Mouse (Mus musculus): ENCODE measurements around the gene Gprc5a. TPM values are rescaled to one million over a fixed set of nuclear protein-coding genes. Genes with fewer than 3 reads are reported as not detected.

The Gprc5a gene
- polyA plus RNA-seq, 1 experiment from 2014 or later = 4.8 TPM

DNA sequence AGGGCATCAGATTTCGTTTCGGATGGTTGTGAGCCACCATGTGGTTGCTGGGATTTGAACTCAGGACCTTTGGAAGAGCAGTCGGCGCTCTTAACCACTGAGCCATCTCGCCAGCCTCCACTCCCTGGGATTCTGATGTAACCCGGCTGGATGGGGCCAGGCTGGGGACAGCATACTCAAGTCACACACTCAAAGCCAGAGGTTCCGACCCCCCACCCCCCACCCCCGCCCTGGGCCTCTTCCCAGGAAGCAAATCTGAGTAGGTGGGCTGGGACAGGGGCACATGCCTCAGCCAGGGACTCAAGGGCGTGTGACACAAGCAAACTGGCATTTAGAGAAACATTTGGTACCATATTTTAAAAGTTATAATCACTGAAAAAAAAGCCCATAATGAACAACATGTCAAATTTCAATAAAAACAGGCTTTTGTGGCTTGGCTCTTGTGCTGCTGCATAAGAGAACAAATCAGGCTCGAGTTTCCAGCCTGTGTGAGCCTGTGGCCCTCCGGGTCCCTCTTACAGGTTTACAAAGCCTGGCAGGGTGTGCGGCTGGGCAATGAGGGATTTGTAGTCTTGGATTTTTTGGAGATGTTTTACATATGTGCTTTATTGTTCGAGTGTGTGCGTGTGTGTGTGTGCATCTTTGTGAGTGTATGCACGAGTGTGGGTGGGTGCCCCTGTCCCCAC lies 35.5 kb downstream of the Gprc5a start:
- 78% methylated on average over 15 of the region's 15 CpGs for whole genome bisulfite sequencing
- no peak for ATAC-seq (ENCODE audit: insufficient number of reproducible peaks, low FRiP score)

DNA sequence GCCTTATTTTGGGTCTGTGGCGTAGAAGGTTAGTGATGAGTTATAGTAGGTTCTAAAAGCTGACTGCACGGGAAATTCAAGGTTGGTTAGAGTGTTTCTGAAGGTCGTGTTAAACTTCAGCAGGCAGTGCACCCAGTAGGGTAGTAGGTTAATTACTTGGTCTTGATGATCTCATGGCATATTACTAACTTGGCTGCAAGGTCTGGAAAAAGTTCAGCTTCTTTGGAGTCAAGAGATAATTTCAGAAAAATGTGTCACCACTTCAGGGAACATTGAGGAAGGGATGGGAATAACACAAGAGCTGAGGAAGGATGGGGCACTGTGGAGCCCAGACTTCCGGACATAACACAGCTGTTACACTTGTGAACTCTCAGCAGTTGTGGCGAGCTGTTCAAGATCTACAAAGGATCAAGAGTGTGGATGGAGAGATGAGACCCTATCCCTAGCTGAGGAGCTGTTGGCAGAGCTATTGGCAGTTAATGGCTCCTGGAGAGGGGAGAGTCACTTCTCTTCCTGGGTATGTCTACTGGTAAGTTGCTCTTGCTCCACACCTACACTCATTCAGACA lies 37.4 kb downstream of the Gprc5a start:
- Histone ChIP-seq H3K4me2 (no peak overlapping the region), H3K27me3 (replicated peaks) (0 out of 2 replicates have a peak, but pooled peaks cover 4% of the 10 kb centered on the region), H3K27ac (ENCODE audit: poor library complexity, severe bottlenecking) (no peak overlapping the region), H3K4me3 (no peak overlapping the region), H3K9me3 (replicated peaks) (no peaks in the 10 kb centered on the region), H3K9ac (no peak overlapping the region), H3K36me3 (no peaks in the 10 kb centered on the region), H3K4me1 (replicated peaks) (no peaks in the 10 kb centered on the region)
- 68% methylated on average over 5 of the region's 5 CpGs for WGBS
- ATAC-seq (ENCODE audit: insufficient number of reproducible peaks, low FRiP score) = no peak

More for the DNA sequence above, 35.5 kb downstream of the Gprc5a start:
- no peak overlapping the region for H3K9ac ChIP-seq
- no peaks in the 10 kb centered on the region for H3K36me3 ChIP-seq
- no peaks in the 10 kb centered on the region for H3K9me3 ChIP-seq (replicated peaks)
- 0 out of 2 replicates have a peak, but pooled peaks cover 4% of the 10 kb centered on the region for H3K27me3 ChIP-seq (replicated peaks)
- no peaks in the 10 kb centered on the region for H3K4me1 ChIP-seq (replicated peaks)
- no peak overlapping the region for H3K27ac ChIP-seq (ENCODE audit: poor library complexity, severe bottlenecking)
- H3K4me2 ChIP-seq = no peak overlapping the region
- H3K4me3 ChIP-seq = no peak overlapping the region

DNA sequence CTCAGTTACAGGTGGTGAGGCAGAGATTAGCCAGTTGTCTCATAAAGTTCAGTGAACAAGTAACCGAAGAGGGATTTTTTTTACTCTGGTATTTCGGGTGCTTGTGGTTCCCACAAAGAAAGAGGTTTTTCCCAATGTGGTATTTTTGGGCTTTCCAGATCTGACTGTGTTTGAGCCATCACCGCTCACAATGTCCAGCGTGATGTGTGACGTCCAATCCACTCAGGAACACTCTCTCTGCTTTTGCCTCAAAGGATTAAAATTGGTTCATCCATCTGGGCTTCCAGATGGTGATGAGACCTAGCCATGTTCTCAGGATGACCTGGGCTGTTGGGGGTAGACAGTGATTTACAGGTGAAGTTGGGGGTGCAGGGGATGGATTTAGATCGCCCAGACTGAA lies 41.6 kb downstream of the Gprc5a start:
- no peak overlapping the region for H3K27ac ChIP-seq (ENCODE audit: poor library complexity, severe bottlenecking)
- no peak overlapping the region for H3K4me2 ChIP-seq
- no peak overlapping the region for H3K4me3 ChIP-seq
- H3K27me3 ChIP-seq (replicated peaks) = 0 out of 2 replicates have a peak, but pooled peaks cover 6% of the 10 kb centered on the region
- 85% methylated on average over 6 of the region's 6 CpGs for WGBS
- no peaks in the 10 kb centered on the region for H3K9me3 ChIP-seq (replicated peaks)
- no peaks in the 10 kb centered on the region for H3K36me3 ChIP-seq
- H3K4me1 ChIP-seq (replicated peaks) = no peaks in the 10 kb centered on the region
- no peak overlapping the region for H3K9ac ChIP-seq
- no peak for ATAC-seq (ENCODE audit: insufficient number of reproducible peaks, low FRiP score)

DNA sequence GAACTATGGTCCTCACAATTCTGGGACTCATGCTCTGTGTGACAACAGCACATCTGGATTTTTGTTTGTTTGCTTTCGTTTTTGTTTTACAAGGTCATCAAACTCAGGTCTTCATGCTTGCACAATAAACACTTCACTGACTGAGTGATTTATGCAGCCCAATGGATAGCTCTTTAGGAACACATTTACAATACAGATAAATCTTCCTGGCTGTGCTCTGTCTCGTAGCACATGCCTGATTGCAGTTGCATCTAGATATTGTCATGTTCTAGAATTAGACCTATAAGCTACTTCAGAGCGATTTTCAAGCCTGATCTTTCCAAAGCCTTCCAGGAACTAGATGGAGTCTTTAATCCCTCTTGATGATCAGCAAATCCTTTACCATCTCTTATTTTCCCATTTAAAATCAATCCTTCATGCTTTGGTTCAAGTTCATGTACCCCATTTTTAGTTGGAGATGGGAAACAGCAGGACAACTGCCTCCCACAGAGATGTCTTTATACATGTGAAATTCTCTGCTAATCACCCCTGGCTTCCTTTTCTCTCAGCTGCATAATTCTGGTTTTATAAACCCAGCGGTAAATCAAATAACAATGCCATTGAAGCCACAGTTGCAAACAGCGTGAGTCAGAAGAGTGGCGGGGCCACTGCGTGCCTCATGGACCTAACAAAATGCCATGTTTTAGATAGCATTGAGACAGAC lies 47.1 kb downstream of the Gprc5a start:
- Histone ChIP-seq H3K4me3 (no peak overlapping the region), H3K9me3 (replicated peaks) (no peaks in the 10 kb centered on the region), H3K27me3 (replicated peaks) (0 out of 2 replicates have a peak, but pooled peaks cover 4% of the 10 kb centered on the region), H3K9ac (no peak overlapping the region), H3K27ac (ENCODE audit: poor library complexity, severe bottlenecking) (no peak overlapping the region), H3K4me2 (no peak overlapping the region), H3K4me1 (replicated peaks) (no peaks in the 10 kb centered on the region), H3K36me3 (no peaks in the 10 kb centered on the region)
- WGBS = 35% methylated on average over 7 of the region's 7 CpGs
- no peak for ATAC-seq (ENCODE audit: insufficient number of reproducible peaks, low FRiP score)

DNA sequence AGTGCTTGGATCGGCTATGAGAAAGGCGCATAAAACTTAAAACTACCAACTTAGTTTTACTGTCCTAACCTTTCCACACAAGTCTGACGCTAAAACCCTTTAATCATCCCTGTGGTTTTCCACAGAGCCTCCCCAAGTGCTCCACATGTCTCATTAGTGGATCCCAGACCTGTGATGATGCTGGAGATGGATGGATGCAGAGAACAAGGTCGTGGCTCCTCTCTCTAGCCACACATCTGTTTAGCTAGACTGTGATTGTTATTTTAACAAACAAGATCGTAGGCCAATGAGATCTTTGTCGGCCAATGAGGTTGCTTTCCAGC lies 47.6 kb downstream of the Gprc5a start:
- no peak overlapping the region for H3K4me3 ChIP-seq
- H3K4me2 ChIP-seq = no peak overlapping the region
- no peaks in the 10 kb centered on the region for H3K36me3 ChIP-seq
- no peak overlapping the region for H3K27ac ChIP-seq (ENCODE audit: poor library complexity, severe bottlenecking)
- 0 out of 2 replicates have a peak, but pooled peaks cover 4% of the 10 kb centered on the region for H3K27me3 ChIP-seq (replicated peaks)
- H3K9ac ChIP-seq = no peak overlapping the region
- no peaks in the 10 kb centered on the region for H3K9me3 ChIP-seq (replicated peaks)
- ATAC-seq (ENCODE audit: insufficient number of reproducible peaks, low FRiP score) = no peak
- H3K4me1 ChIP-seq (replicated peaks) = no peaks in the 10 kb centered on the region
- WGBS = 26% methylated on average over 6 of the region's 6 CpGs

DNA sequence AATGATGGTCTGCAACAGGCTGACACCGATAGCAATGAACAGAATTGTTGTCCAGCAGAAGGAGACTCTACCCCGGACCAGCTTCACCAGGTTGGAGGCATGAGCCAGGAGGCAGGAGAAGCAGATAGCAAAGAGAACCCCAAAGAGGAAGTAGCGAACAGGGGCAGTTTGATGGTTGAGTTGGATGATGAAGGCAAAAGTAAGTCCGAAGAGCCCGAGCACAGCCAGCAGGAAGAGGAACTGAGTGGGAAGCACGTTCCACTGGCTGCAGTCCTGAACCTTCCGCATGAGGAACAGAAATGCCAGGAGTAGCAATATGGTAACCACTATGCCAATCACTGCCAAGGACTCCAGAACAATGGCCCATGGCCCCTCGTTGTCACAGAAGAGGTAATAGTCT lies 51.0 kb downstream of the Gprc5a start:
- 91% methylated on average over 8 of the region's 8 CpGs for WGBS
- Histone ChIP-seq H3K9me3 (replicated peaks) (no peaks in the 10 kb centered on the region), H3K9ac (no peak overlapping the region), H3K4me2 (no peak overlapping the region), H3K36me3 (no peaks in the 10 kb centered on the region), H3K4me1 (replicated peaks) (no peaks in the 10 kb centered on the region), H3K27ac (ENCODE audit: poor library complexity, severe bottlenecking) (no peak overlapping the region), H3K4me3 (no peak overlapping the region), H3K27me3 (replicated peaks) (0 out of 2 replicates have a peak, but pooled peaks cover 4% of the 10 kb centered on the region)
- ATAC-seq (ENCODE audit: insufficient number of reproducible peaks, low FRiP score) = no peak

DNA sequence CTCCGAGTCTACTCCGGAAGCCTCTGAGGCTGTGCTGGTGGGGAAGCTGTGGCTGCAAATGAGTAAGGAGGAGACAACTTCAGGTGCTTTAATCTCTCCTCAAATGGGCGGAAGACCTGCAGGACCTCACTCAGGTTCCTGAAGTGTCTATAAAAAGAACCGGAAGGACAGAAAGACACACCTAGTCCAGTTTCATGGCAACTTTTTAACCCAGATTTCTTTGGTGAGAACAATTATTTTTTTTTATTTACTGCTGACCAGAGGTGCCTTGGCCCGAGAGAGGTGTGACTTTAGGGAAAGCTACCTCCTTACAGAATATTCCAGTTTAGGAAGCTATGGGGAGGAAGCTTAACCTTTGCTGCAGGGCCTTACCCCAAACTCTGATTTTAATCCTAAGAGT lies 52.7 kb downstream of the Gprc5a start, which contains the start of gene Gprc5d:
TSS of gene Gprc5d (minus strand) at position 101 of the 400 bp plus-strand sequence.
- 88% methylated on average over 5 of the region's 5 CpGs for WGBS
- Histone ChIP-seq H3K27ac (ENCODE audit: poor library complexity, severe bottlenecking) (no peak within 1 kb of the TSS), H3K9ac (no peak within 1 kb of the TSS), H3K4me1 (replicated peaks) (no peaks in the 10 kb centered on the region), H3K27me3 (replicated peaks) (no peaks in the 10 kb centered on the region), H3K4me2 (no peak within 1 kb of the TSS), H3K9me3 (replicated peaks) (no peaks in the 10 kb centered on the region), H3K4me3 (no peak within 1 kb of the TSS), H3K36me3 (no peaks in the 10 kb centered on the region)
- ATAC-seq (ENCODE audit: insufficient number of reproducible peaks, low FRiP score) = no peak

DNA sequence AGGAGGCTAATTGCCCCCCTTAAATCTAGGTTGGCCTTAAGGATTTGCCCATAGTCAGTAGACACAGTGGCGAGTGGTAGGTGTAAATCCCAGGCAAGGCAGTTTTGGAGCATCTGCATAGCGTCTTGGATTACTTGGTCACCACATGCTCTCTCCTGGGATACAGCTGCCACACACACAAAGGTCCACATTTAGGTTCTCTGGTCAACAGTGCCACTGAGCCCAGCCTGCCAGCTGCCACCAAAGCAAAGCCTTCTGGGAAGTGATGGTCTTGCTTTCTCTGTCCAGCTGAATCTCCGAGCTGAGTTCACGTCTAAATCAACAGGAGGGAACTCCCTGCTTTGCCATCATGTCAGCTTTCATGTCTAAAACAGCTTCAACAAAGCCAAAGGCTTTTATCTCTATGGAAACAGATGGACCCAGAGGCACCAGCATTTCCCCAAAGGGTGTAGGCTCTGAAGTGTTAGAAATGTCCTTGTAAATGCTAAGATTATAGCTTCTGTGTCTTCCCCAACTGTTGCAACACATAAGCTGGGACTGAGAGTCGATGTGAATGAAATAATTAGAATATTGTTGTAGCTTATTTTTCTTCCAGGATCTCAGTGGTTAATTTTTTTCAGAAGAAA lies 59.4 kb downstream of the Gprc5a start:
- H3K4me3 ChIP-seq = no peak overlapping the region
- no peak overlapping the region for H3K27ac ChIP-seq (ENCODE audit: poor library complexity, severe bottlenecking)
- H3K4me1 ChIP-seq (replicated peaks) = no peaks in the 10 kb centered on the region
- H3K9me3 ChIP-seq (replicated peaks) = no peaks in the 10 kb centered on the region
- H3K36me3 ChIP-seq = no peaks in the 10 kb centered on the region
- H3K27me3 ChIP-seq (replicated peaks) = no peaks in the 10 kb centered on the region
- no peak for ATAC-seq (ENCODE audit: insufficient number of reproducible peaks, low FRiP score)
- H3K9ac ChIP-seq = no peak overlapping the region
- WGBS = 56% methylated on average over 5 of the region's 5 CpGs
- H3K4me2 ChIP-seq = no peak overlapping the region

DNA sequence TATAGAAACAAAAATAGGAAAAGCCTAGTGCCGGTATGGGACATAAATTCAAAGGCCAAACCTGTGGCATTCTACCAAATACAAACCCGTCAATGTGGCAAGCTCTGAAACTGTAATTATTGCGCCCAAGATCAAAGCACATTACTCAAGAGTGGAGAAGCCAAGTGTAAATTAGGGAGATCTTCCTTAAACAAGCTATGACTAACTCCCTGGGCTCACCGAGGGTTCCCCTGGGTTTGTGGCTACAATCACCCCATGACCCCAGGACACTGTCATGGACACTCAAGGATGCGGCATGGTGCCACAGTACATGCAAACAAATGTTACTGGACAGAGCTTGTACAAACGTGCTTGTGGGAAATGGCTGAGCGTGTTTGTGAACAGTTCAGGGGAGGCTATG lies 67.6 kb downstream of the Gprc5a start:
- ATAC-seq (ENCODE audit: insufficient number of reproducible peaks, low FRiP score) = no peak
- no peaks in the 10 kb centered on the region for H3K36me3 ChIP-seq
- H3K27ac ChIP-seq (ENCODE audit: poor library complexity, severe bottlenecking) = no peak overlapping the region
- H3K9me3 ChIP-seq (replicated peaks) = no peaks in the 10 kb centered on the region
- peaks cover 13% of the 10 kb centered on the region for H3K4me1 ChIP-seq (replicated peaks)
- no peak overlapping the region for H3K4me3 ChIP-seq
- H3K9ac ChIP-seq = no peak overlapping the region
- H3K27me3 ChIP-seq (replicated peaks) = no peaks in the 10 kb centered on the region
- H3K4me2 ChIP-seq = no peak overlapping the region
- 91% methylated on average over 7 of the region's 7 CpGs for WGBS

DNA sequence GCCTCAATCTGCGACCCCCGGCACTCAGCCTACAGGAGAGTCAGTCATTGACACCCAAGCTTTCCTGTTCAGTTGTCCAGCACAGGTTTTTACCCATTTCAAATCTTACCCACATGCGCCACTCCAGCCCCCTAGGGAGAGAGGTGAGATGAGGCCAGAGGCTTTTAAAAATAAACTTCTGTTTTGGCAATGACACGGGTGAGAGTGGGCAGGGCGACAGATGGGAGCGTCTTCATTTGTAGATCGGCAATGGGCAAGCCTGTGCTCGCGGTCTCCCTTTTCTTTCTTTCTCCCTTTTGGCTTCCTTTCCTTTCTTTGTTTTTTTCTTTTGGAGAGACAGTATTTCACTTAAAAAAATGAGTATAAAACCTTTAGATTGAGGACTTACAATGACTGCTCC lies 68.0 kb downstream of the Gprc5a start:
- Histone ChIP-seq H3K4me1 (replicated peaks) (peaks cover 13% of the 10 kb centered on the region), H3K4me2 (no peak overlapping the region), H3K36me3 (no peaks in the 10 kb centered on the region), H3K4me3 (no peak overlapping the region), H3K9ac (no peak overlapping the region), H3K27ac (ENCODE audit: poor library complexity, severe bottlenecking) (no peak overlapping the region), H3K27me3 (replicated peaks) (no peaks in the 10 kb centered on the region), H3K9me3 (replicated peaks) (no peaks in the 10 kb centered on the region)
- ATAC-seq (ENCODE audit: insufficient number of reproducible peaks, low FRiP score) = no peak
- WGBS = 93% methylated on average over 9 of the region's 9 CpGs

Measured in heart, embryonic 12.5 days (tissue).